Mouse (Mus musculus): ENCODE measurements around the gene Lrp10.

Gene Lrp10

DNA sequence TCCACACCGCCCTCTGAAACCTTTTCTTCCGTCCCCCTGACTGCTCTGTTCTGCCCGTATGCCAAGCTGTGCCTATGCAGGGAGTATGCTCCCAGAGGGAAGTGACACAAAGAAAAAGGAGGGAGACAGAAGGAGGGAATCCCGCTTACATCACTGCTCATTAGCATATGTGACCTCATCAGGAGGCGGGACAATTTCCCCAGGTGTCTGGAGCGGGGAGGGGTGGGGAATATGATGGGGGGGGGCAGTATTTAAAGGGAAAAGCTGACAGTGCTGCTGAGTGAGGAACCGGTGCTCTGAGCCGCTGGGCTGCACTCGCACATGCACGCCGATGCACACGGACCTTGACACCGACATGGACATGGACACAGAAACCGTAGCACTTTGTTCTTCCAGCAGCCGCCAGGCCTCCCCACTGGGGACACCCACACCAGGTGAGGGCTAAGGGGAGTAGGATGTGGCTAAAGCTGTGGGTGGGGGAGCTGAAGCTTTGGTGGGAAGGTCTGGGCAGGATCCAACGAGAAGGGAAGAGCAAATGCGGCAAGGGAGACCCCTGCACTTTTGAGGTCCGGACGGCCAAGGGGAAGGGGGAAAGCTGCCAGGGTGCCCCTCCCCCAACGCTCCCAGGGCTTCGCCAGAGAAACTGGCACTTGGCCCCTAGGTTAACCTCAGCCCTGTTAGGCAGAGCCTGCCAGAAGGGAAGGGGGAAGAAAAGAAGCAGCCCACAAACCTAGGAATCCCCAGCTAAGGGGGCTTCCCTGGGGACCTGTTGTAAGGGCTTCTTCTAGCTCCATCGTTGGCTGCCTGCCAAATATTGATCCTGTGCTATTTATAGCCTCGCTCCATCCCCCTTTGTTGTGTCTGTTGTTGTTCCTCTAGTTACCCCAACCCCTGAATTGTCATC lies 12.3 kb downstream of the Lrp10 start, which contains the start of gene Rem2:
Gene Rem2 (plus strand): TSS at position 160 of the 904 bp plus-strand sequence.
- DNase-seq (ENCODE audit: low read depth, low spot score), result no peak

DNA sequence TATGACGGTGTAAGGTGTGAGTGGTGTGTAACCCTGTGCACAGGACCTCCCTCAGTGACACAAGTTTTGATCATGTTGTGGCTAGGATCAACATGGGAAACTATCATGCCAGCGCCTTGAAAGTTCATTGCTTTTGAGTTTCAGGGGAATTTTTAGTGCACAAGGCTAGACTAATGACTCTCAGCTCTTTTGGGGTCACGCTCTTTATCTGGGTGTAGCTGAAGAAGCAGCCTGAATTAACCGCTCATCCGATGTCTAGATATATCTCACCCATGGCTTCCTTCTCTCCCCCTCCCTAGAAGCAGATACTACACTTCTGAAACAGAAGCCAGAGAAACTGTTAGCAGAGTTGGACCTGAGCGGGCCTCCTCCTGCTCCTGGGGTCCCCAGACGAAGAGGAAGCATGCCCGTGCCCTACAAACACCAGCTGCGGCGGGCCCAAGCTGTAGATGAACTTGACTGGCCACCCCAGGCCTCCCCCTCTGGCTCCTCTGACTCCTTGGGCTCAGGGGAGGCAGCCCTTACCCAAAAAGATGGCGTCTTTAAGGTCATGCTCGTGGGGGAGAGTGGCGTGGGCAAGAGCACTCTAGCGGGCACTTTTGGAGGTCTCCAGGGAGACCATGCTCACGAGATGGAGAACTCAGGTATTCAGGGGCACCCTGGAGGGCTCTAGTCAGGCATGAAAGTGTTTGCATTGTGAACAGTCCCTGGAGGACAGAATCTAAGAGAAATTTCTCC lies 13.4 kb downstream of the Lrp10 start:
- no peak for DNase-seq (ENCODE audit: low read depth, low spot score)

GRCm38 (mm10) chr14:54479451-54479920 lies 15.5 kb downstream of the Lrp10 start:
- peak; percentile 72 for DNase-seq (ENCODE audit: low read depth, low spot score)

- no peak for DNase-seq (ENCODE audit: low read depth, low spot score)
These were observed 16.7 kb downstream of the Lrp10 start for GRCm38 (mm10) chr14:54480673-54481072.

- DNase-seq (ENCODE audit: low read depth, low spot score), result peak; percentile 77
These were observed 17.5 kb downstream of the Lrp10 start for GRCm38 (mm10) chr14:54481402-54481801.

- DNase-seq (ENCODE audit: low read depth, low spot score), result peak; percentile 74
These were observed 18.6 kb downstream of the Lrp10 start for GRCm38 (mm10) chr14:54482498-54482897.

- DNase-seq (ENCODE audit: low read depth, low spot score), result no peak
These were observed 22.0 kb downstream of the Lrp10 start for GRCm38 (mm10) chr14:54485899-54486298.

GRCm38 (mm10) chr14:54487732-54488131 lies 23.8 kb downstream of the Lrp10 start:
- no peak for DNase-seq (ENCODE audit: low read depth, low spot score)

GRCm38 (mm10) chr14:54488350-54488749 lies 24.4 kb downstream of the Lrp10 start:
- DNase-seq (ENCODE audit: low read depth, low spot score), result no peak

GRCm38 (mm10) chr14:54492345-54493131 lies 28.6 kb downstream of the Lrp10 start:
- DNase-seq (ENCODE audit: low read depth, low spot score), result peak; percentile 81

- no peak for DNase-seq (ENCODE audit: low read depth, low spot score)
These were observed 29.3 kb downstream of the Lrp10 start for GRCm38 (mm10) chr14:54493236-54493635.

- DNase-seq (ENCODE audit: low read depth, low spot score), result peak; percentile 83
These were observed 30.3 kb downstream of the Lrp10 start for GRCm38 (mm10) chr14:54494234-54494633.

DNA sequence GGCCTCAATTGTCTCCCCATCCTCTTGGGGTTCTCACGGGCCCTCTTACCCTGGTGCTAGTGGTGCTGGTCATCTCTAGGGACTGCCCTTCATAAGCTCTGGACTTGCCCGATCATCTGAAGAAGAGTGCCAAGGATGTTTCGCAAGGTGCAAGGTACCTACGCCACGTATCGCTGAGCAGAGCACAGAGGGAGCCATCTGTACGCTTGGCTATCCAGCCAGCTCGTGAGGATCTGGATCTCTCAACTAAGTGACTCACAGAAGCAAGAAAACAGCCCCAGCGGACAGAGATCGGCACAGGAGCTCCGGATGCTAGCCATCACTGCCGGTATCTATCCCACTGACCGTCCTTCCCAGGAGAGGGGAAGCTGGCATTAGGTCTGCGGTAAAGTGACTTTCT lies 32.8 kb downstream of the Lrp10 start:
- no peak for DNase-seq (ENCODE audit: low read depth, low spot score)

DNA sequence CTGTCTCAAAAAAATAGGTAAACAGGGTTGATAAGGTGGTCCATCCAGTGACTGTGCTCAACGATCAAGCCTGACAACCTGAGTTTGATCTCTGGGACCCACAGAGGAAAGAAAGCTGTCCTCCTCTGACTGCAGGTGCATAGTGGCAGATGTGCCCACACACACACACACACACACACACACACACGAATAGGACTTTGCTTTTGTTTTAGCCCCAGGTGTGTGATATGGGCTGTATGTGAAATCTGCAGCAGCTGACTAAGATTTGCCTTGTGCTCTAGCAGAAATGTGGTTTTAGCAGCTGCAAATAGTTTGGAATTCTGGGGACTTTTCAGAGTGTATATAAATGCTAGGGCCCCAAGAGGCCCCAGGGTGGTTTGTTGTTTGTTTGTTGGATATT lies 35.4 kb downstream of the Lrp10 start:
- DNase-seq (ENCODE audit: low read depth, low spot score), result no peak

DNA sequence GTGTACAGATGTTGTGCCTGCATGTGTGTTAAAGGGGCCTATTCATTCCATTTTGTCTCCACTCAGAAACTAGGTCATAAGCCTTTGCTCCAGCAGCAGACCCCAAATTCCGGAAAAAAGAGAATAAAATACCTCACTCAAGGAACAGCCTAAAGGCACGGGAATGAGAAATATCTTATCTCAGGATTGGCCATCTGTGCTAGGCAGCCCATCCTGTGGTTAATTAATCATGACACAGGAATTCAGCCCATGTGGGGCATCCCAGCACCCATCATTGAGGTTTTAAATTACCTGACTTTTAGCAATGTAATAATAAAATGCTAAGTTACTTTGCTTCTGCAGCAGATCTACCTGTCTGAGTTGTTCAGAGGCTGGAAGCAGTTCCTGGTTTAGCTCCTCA lies 37.4 kb downstream of the Lrp10 start:
- no peak for DNase-seq (ENCODE audit: low read depth, low spot score)

- DNase-seq (ENCODE audit: low read depth, low spot score), result no peak
These were observed 39.2 kb downstream of the Lrp10 start for GRCm38 (mm10) chr14:54503092-54503491.

DNA sequence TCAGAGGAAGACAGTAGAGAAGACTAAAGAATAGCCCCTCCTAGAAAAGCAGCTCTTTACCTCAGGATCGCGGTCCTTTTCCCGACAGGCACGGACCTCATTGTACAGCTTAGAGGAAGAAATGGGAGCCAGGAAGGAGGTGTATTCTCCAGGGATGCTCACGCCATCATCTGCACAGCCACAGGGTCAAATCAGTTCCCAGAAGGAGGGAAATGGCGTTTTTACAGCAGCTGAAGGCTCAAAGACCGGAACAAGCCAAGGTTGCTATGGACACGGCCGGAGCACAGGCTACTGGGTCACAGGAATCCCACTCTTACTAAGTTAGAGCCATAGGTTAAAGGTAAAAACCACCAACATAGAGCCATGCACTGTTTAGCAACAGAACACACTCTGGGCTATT lies 45.8 kb downstream of the Lrp10 start:
- no peak for DNase-seq (ENCODE audit: low read depth, low spot score)

- DNase-seq (ENCODE audit: low read depth, low spot score), result no peak
These were observed 52.9 kb downstream of the Lrp10 start for GRCm38 (mm10) chr14:54516710-54517310.

Data from CD4-positive helper T cell, adult 2 months (primary cell).